Mouse (Mus musculus): ENCODE measurements at regions not wholly inside any gene's neighbourhood (a gene's known extent, or its start where the extent isn't known, plus 50 kb on each side); places are given as distances from the start of the nearest gene placed in this dataset.

DNA sequence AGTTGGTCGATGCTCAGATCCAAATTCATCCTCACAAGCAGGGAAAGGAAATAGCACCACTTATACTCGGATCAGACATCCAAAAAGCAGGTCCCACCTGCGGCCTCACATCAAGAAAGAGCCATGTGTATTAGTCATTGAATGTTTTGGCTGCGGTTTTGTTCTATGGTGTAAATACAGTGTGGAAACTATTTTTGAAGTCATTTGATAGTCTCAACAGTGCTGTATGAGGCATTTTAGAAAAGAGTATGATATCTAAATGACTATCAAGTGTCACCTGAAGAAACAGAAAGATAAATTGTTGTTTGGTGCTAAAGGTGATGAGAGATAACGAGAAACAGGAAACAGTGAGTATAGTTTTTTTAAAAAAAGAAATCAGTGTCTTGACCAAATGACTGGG lies 74.7 kb downstream of the Cep44 start:
- DNase-seq (ENCODE audit: low spot score in 2 of 2): no peak

DNA sequence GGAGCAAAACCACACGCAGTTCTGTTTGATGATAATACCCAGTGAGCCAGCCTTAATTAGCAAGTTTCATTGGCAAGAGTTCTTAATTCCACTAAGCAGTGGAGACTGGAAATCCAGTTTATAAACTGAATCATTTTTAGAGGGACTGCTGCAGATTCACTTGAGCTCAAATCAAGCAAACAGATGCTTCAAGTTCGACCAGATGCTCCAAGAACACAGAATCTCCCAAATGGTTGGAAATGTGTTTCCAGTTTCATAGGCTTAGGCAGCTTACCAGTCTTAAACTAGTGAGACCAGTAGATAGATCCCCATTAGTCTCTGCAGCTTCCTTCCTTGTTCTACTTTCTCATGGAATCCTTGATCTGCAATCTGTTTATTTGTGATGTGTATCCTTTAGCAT lies 75.7 kb downstream of the Cep44 start:
- peak; percentile 51 to 80 for DNase-seq (ENCODE audit: low spot score in 2 of 2)

DNA sequence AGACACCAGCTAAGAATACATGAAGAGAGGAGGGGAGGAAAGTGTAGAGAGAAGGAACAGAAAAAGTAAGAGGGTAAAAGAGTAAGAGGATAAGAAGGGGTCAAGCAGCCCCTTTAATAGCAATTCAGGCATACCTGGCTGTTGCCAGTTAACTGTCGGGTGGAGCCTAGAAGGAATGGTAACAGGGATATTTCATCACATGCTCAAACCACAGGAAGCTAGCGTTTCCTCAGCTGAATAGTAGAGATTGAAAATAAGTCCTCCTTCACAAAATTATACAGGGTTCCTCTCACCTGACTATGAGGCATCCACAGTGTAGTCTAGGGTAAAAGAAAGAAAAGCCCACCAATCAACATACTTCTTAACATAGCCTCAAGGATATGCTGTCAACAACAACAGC lies 76.5 kb downstream of the Cep44 start:
- DNase-seq (ENCODE audit: low spot score in 2 of 2): no peak

DNA sequence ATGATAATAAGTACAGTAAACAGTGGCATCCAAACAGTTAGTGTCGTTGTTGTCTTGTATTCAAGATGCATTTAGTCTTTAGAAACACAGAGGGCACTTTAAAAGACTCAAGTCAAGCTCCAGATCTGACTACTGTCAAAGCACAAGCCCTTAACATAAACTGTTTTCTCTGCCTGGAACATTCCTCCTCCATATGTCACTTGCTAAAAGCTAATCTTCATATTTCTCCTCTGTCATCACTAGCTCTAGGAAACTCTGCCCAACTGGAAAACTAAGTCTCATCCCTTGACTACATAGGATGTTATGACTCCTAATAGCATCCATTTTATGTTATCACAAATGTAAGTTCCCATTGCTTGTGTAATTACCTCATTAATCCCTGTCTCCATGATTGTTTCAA lies 85.8 kb downstream of the Cep44 start:
- DNase-seq (ENCODE audit: low spot score in 2 of 2): no peak

DNA sequence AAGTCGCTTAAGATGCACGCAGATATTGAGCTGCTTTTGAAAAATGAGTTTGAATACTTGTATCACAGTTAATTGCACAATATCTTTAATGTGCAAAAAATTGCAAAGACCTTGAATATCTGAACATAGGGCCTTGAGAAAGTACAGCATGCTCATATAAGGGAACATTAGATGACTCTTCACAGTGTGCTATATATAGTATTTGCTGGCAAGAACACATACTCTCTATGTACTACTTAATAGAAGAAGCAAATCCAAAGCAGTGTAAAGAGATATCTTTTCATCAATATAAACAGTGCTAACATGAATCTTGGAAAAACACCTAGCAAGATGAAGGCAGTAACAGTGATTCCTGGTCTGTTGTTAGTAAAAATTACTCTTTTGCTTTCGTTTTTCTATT lies 99.9 kb downstream of the Cep44 start:
- no peak for DNase-seq (ENCODE audit: low spot score in 2 of 2)

DNA sequence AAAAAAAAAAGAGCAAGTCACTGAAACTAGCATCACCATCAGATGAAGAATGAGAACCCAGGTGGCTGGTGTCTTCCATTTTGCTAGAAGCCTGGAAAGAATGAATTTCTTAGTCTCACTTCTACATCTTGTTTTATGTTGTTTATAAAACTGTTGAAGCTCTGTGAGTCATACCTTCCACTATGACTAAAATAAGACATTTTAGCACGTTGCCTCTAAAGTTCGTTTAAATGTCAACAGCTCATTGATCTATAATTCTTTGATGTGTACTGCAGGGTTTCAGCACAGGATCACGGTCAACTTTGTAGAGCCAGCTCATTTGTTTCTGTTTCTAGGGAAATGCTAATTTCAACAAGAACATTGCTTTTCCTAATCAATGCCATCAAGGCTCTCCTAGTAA lies 107.2 kb downstream of the Cep44 start:
- DNase-seq (ENCODE audit: low spot score in 2 of 2): no peak

DNA sequence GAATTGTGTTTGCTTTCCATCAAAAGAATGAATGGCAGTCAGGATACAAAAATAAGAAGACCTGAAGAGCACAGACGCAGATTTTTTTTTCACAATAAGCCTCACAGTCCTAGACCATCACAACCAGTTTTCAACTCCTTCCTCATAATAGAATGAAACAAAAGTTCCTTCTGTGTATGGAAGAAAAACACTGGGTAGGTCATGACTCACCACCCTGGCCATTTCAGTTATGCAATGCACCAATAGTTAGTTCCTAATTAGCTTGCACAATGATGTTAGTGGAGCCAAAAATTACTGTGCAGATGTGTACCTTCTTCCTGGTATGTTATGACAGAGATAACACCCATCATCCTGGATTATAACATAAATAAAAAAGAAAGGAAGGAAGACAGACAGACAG lies 111.4 kb downstream of the Cep44 start:
- DNase-seq (ENCODE audit: low spot score in 2 of 2): no peak

DNA sequence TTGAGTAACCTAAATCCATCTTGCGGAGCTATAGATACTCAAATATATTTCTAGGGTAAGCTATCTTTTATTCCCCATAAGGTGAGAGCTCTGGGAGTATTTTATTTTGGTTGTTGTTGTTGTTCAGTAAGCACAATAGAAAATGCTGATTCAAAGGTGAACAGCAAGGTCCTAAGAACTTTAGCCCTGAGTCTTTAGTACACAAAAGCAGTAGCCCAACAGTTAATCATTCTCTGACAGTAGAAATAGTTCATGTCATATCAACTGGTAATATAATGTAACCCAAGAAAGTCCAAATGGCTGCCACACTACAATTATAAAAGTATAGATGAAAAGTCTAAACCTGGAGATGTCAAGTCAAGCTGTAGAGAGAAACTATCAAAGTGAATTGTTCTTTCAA lies 116.0 kb downstream of the Cep44 start:
- no peak for DNase-seq (ENCODE audit: low spot score in 2 of 2)

DNA sequence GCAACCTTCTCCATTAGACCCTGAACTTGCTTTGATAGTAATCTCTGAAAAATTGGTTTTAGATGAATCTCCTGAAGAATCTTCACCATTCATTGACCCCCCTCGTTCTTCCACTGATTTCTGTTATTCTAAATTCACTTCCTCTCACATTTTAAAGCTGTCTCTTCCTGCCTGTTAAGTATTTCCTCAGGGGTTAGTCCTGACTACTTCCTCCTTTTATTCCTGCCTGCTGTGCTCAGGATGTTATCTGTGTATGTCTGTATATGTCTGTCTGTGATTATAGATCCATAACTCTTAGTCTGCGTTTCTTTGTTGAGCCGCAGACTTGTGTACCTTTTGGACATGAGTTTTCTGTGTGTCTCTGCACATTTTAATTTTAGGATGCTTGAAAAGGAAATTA lies 117.6 kb downstream of the Hpgd start:
- DNase-seq (ENCODE audit: low spot score in 2 of 2): no peak

DNA sequence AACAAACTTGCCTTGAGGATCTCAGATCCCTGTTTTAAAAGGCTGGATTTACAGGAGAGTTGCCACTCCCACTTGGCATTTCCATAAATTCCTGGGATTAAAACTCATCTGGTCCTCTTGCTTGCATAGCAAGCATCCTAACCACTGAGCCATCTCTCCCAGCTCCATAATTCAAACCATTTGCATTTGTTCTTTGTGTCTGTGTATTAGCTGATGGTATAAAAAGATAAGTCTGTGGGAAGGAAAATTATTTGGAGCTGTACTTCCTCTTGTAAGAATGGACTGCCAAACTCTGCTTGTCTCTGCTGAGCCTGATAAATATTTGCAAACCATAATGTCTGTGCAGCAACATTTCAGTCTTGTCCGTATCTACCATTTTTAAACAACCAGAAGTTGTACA lies 116.0 kb downstream of the Hpgd start:
- DNase-seq (ENCODE audit: low spot score in 2 of 2): no peak

DNA sequence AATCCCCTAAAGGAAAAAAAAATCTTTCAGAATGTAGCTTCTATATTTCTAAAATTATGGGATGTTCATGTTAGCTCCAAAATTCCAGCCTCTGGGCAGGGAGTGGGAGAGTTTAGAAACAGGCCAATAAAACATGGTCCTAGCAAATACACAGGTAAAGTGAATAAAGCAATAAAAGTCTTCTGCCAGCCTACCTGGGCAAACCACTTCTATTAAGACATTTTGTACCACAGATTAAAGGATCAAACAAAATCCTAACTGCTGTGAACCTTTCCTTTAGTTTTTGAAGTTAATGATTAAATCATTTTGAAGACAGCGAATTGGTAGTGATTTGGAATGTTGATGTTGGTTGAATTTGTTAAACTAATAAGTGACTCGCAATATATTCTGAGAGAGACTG lies 112.9 kb downstream of the Hpgd start:
- DNase-seq (ENCODE audit: low spot score in 2 of 2): no peak

DNA sequence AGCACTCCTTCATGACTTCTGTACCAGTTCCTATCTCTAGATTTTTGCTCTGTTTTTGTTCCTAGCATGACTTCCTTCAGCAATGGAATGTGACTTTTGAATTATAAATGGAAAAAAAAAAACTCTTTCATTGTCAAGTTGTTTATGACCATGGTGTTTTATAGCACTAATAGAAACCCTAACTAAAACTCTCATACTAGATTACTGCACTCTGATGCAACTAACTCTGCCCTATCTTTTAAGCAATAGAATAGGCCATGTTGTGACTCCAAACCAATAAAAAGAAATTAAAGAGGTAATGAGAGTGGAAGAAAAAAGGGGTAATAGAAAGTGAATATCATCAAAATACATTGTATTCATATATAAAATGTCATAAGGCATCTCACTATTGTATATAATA lies 111.9 kb downstream of the Hpgd start:
- no peak for DNase-seq (ENCODE audit: low spot score in 2 of 2)

DNA sequence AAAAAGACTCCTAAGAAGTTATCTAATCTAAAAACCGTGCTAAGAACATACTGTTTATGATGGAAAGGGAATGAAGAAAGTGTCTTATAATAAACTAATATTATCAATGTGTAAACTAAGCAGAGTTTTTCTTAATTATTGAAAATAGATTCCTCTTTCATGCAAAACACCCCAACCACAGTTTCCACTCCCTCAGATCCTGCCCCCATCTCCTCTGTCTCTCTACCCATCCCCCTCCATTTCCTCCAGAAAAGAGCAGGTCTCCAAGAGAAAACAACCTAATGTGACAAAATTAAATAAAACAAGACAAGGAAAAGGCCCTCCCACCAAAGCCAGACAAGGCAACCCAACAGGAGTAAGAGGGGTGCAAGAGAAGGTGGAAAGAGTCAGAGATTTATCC lies 103.2 kb downstream of the Hpgd start:
- DNase-seq (ENCODE audit: low spot score in 2 of 2): no peak

DNA sequence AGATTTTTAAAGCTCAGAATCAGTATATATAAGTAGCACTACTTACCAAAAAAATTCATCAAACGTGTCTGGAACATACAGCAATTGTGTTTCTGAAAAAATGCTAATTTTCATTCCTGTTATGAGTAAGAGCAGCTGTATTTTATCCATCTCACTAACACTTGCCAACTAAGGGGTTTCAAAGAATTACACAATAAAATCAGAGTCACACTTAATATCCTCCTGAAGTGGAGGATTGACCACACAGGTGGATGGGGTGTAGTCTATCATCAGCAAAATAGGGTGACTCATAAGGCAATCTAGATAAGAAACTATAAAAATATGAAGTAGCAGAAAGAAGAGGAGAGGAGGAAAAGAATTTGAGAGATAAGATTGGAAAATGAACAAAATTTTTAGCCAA lies 102.0 kb downstream of the Hpgd start:
- no peak for DNase-seq (ENCODE audit: low spot score in 2 of 2)

DNA sequence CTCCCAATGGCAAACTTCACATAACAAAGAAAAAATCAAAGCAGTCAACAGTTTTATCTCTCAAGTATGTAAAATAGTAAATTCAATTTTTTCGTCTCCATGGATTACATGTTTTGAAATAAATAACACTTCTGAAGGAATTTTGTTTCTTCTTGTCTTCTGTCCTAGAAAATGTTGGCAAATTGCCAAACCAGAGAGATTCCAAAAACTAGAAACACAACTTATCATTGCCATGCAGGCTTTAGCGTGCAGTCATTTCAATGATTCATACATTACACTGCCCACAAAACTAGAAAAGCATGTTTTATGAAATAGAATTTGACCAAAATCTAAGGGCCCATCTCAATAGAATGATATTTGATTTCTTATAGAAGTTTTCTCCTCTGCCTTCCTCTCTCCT lies 98.2 kb downstream of the Hpgd start:
- no peak for DNase-seq (ENCODE audit: low spot score in 2 of 2)

DNA sequence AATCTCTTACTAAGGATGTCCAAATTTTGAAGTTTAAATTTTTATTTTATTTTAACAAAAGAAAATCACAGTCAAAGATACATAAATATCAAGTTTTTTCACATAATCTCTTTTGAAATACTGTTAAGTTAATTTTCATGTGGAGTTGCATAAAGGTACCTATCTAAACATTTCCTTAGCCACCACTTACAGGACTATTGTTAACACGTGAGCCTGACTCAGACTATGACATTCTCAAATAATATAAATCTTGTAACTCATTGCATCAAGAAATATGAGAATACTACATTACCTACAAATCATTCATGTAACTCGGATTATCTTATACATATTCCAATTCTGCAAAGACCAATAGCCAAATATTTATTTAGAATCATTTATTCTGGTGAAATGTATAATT lies 97.8 kb downstream of the Hpgd start:
- no peak for DNase-seq (ENCODE audit: low spot score in 2 of 2)

Data from layer of hippocampus, adult 18-20 months (tissue).